Mouse (Mus musculus): ENCODE results near the gene Pbx3. TPM values are rescaled to one million over a fixed set of nuclear protein-coding genes. Genes with fewer than 3 reads are reported as not detected.

The Pbx3 gene
- polyA plus RNA-seq, 1 experiment from 2014 or later = 16.2 TPM

- H3K9ac ChIP-seq (ENCODE audit: low read length) = no peak overlapping the region
- ATAC-seq (replicated peaks; ENCODE audit: extremely low read depth, insufficient read depth, low FRiP score) = no peak
- H3K9me3 ChIP-seq (replicated peaks; ENCODE audit: control insufficient read depth, low read length) = no peaks in the 10 kb centered on the region
- H3K4me2 ChIP-seq (ENCODE audit: low read depth, low read length) = no peak overlapping the region
- no peaks in the 10 kb centered on the region for H3K36me3 ChIP-seq (ENCODE audit: control insufficient read depth, insufficient read depth)
- no peak overlapping the region for H3K27ac ChIP-seq (ENCODE audit: low read length)
- no peak overlapping the region for H3K4me3 ChIP-seq (ENCODE audit: low read length)
- no peaks in the 10 kb centered on the region for H3K27me3 ChIP-seq (ENCODE audit: control insufficient read depth, insufficient read depth, low read length)
- H3K4me1 ChIP-seq (ENCODE audit: control insufficient read depth, insufficient read depth, low read length) = peaks cover 5% of the 10 kb centered on the region
These were observed 110.9 kb downstream of the Pbx3 start for GRCm38 (mm10) chr2:34262046-34262445.

- no peaks in the 10 kb centered on the region for H3K36me3 ChIP-seq (ENCODE audit: control insufficient read depth, insufficient read depth)
- no peaks in the 10 kb centered on the region for H3K27me3 ChIP-seq (ENCODE audit: control insufficient read depth, insufficient read depth, low read length)
- no peak overlapping the region for H3K9ac ChIP-seq (ENCODE audit: low read length)
- H3K4me2 ChIP-seq (ENCODE audit: low read depth, low read length) = no peak overlapping the region
- no peak for ATAC-seq (replicated peaks; ENCODE audit: extremely low read depth, insufficient read depth, low FRiP score)
- WGBS = 67% methylated on average over 4 of the region's 4 CpGs
- H3K4me3 ChIP-seq (ENCODE audit: low read length) = no peak overlapping the region
- H3K27ac ChIP-seq (ENCODE audit: low read length) = no peak overlapping the region
- peaks cover 5% of the 10 kb centered on the region for H3K4me1 ChIP-seq (ENCODE audit: control insufficient read depth, insufficient read depth, low read length)
- no peaks in the 10 kb centered on the region for H3K9me3 ChIP-seq (replicated peaks; ENCODE audit: control insufficient read depth, low read length)
These were observed 112.3 kb downstream of the Pbx3 start for GRCm38 (mm10) chr2:34260653-34261076.

- H3K27ac ChIP-seq (ENCODE audit: low read length) = no peak overlapping the region
- no peaks in the 10 kb centered on the region for H3K36me3 ChIP-seq (ENCODE audit: control insufficient read depth, insufficient read depth)
- no peak overlapping the region for H3K4me3 ChIP-seq (ENCODE audit: low read length)
- no peaks in the 10 kb centered on the region for H3K9me3 ChIP-seq (replicated peaks; ENCODE audit: control insufficient read depth, low read length)
- no peak overlapping the region for H3K4me2 ChIP-seq (ENCODE audit: low read depth, low read length)
- 59% methylated on average over 2 of the region's 2 CpGs for WGBS
- H3K9ac ChIP-seq (ENCODE audit: low read length) = no peak overlapping the region
- H3K27me3 ChIP-seq (ENCODE audit: control insufficient read depth, insufficient read depth, low read length) = no peaks in the 10 kb centered on the region
- ATAC-seq (replicated peaks; ENCODE audit: extremely low read depth, insufficient read depth, low FRiP score) = no peak
- H3K4me1 ChIP-seq (ENCODE audit: control insufficient read depth, insufficient read depth, low read length) = peaks cover 5% of the 10 kb centered on the region
These were observed 114.7 kb downstream of the Pbx3 start for GRCm38 (mm10) chr2:34258256-34258655.

- no peak for ATAC-seq (replicated peaks; ENCODE audit: extremely low read depth, insufficient read depth, low FRiP score)
- no peaks in the 10 kb centered on the region for H3K9me3 ChIP-seq (replicated peaks; ENCODE audit: control insufficient read depth, low read length)
- H3K36me3 ChIP-seq (ENCODE audit: control insufficient read depth, insufficient read depth) = no peaks in the 10 kb centered on the region
- peaks cover 5% of the 10 kb centered on the region for H3K4me1 ChIP-seq (ENCODE audit: control insufficient read depth, insufficient read depth, low read length)
- WGBS = 84% methylated on average over 2 of the region's 2 CpGs
- H3K4me2 ChIP-seq (ENCODE audit: low read depth, low read length) = no peak overlapping the region
- no peak overlapping the region for H3K27ac ChIP-seq (ENCODE audit: low read length)
- no peak overlapping the region for H3K9ac ChIP-seq (ENCODE audit: low read length)
- no peak overlapping the region for H3K4me3 ChIP-seq (ENCODE audit: low read length)
- H3K27me3 ChIP-seq (ENCODE audit: control insufficient read depth, insufficient read depth, low read length) = no peaks in the 10 kb centered on the region
These were observed 115.3 kb downstream of the Pbx3 start for GRCm38 (mm10) chr2:34257611-34258010.

GRCm38 (mm10) chr2:34256000-34256553, 116.9 kb downstream of the Pbx3 start:
- WGBS = 75% methylated on average over 6 of the region's 6 CpGs
- Histone ChIP-seq H3K4me2 (ENCODE audit: low read depth, low read length) (no peak overlapping the region), H3K27me3 (ENCODE audit: control insufficient read depth, insufficient read depth, low read length) (no peaks in the 10 kb centered on the region), H3K36me3 (ENCODE audit: control insufficient read depth, insufficient read depth) (no peaks in the 10 kb centered on the region), H3K4me1 (ENCODE audit: control insufficient read depth, insufficient read depth, low read length) (peaks cover 5% of the 10 kb centered on the region), H3K27ac (ENCODE audit: low read length) (no peak overlapping the region), H3K9me3 (replicated peaks; ENCODE audit: control insufficient read depth, low read length) (no peaks in the 10 kb centered on the region), H3K9ac (ENCODE audit: low read length) (no peak overlapping the region), H3K4me3 (ENCODE audit: low read length) (no peak overlapping the region)
- ATAC-seq (replicated peaks; ENCODE audit: extremely low read depth, insufficient read depth, low FRiP score) = no peak

- no peak overlapping the region for H3K4me2 ChIP-seq (ENCODE audit: low read depth, low read length)
- H3K36me3 ChIP-seq (ENCODE audit: control insufficient read depth, insufficient read depth) = no peaks in the 10 kb centered on the region
- no peaks in the 10 kb centered on the region for H3K9me3 ChIP-seq (replicated peaks; ENCODE audit: control insufficient read depth, low read length)
- ATAC-seq (replicated peaks; ENCODE audit: extremely low read depth, insufficient read depth, low FRiP score) = no peak
- 47% methylated on average over 1 of the region's 1 CpGs for WGBS
- no peaks in the 10 kb centered on the region for H3K27me3 ChIP-seq (ENCODE audit: control insufficient read depth, insufficient read depth, low read length)
- H3K9ac ChIP-seq (ENCODE audit: low read length) = no peak overlapping the region
- H3K27ac ChIP-seq (ENCODE audit: low read length) = no peak overlapping the region
- H3K4me1 ChIP-seq (ENCODE audit: control insufficient read depth, insufficient read depth, low read length) = peaks cover 5% of the 10 kb centered on the region
- H3K4me3 ChIP-seq (ENCODE audit: low read length) = no peak overlapping the region
These were observed 119.3 kb downstream of the Pbx3 start for GRCm38 (mm10) chr2:34253627-34254026.

GRCm38 (mm10) chr2:34253111-34253510, 119.8 kb downstream of the Pbx3 start:
- no peak overlapping the region for H3K4me2 ChIP-seq (ENCODE audit: low read depth, low read length)
- peaks cover 3% of the 10 kb centered on the region for H3K4me1 ChIP-seq (ENCODE audit: control insufficient read depth, insufficient read depth, low read length)
- no peak for ATAC-seq (replicated peaks; ENCODE audit: extremely low read depth, insufficient read depth, low FRiP score)
- no peaks in the 10 kb centered on the region for H3K27me3 ChIP-seq (ENCODE audit: control insufficient read depth, insufficient read depth, low read length)
- no peaks in the 10 kb centered on the region for H3K36me3 ChIP-seq (ENCODE audit: control insufficient read depth, insufficient read depth)
- H3K9me3 ChIP-seq (replicated peaks; ENCODE audit: control insufficient read depth, low read length) = no peaks in the 10 kb centered on the region
- no peak overlapping the region for H3K9ac ChIP-seq (ENCODE audit: low read length)
- H3K27ac ChIP-seq (ENCODE audit: low read length) = no peak overlapping the region
- H3K4me3 ChIP-seq (ENCODE audit: low read length) = no peak overlapping the region
- 22% methylated on average over 1 of the region's 1 CpGs for WGBS

- Histone ChIP-seq H3K4me3 (ENCODE audit: low read length) (no peak overlapping the region), H3K9ac (ENCODE audit: low read length) (no peak overlapping the region), H3K36me3 (ENCODE audit: control insufficient read depth, insufficient read depth) (no peaks in the 10 kb centered on the region), H3K27me3 (ENCODE audit: control insufficient read depth, insufficient read depth, low read length) (no peaks in the 10 kb centered on the region), H3K27ac (ENCODE audit: low read length) (no peak overlapping the region), H3K9me3 (replicated peaks; ENCODE audit: control insufficient read depth, low read length) (no peaks in the 10 kb centered on the region), H3K4me1 (ENCODE audit: control insufficient read depth, insufficient read depth, low read length) (peaks cover 2% of the 10 kb centered on the region; the same call in 1 of the 2 replicates), H3K4me2 (ENCODE audit: low read depth, low read length) (no peak overlapping the region)
- 64% methylated on average over 3 of the region's 3 CpGs for WGBS
- ATAC-seq (replicated peaks; ENCODE audit: extremely low read depth, insufficient read depth, low FRiP score) = no peak
These were observed 120.7 kb downstream of the Pbx3 start for GRCm38 (mm10) chr2:34252286-34252685.

GRCm38 (mm10) chr2:34249961-34250658, 122.8 kb downstream of the Pbx3 start:
- Histone ChIP-seq H3K36me3 (ENCODE audit: control insufficient read depth, insufficient read depth) (no peaks in the 10 kb centered on the region), H3K9ac (ENCODE audit: low read length) (peak overlapping the region; percentile 64), H3K4me3 (ENCODE audit: low read length) (peak overlapping the region; percentile 58), H3K27ac (ENCODE audit: low read length) (peak overlapping the region; percentile 83), H3K4me1 (ENCODE audit: control insufficient read depth, insufficient read depth, low read length) (peaks cover 2% of the 10 kb centered on the region; the same call in 1 of the 2 replicates), H3K27me3 (ENCODE audit: control insufficient read depth, insufficient read depth, low read length) (no peaks in the 10 kb centered on the region), H3K4me2 (ENCODE audit: low read depth, low read length) (peak overlapping the region; percentile 83), H3K9me3 (replicated peaks; ENCODE audit: control insufficient read depth, low read length) (no peaks in the 10 kb centered on the region)
- peak; percentile 67 for ATAC-seq (replicated peaks; ENCODE audit: extremely low read depth, insufficient read depth, low FRiP score)
- 3% methylated on average over 18 of the region's 18 CpGs for WGBS

Data from heart, embryonic 16.5 days (tissue).